Mouse (Mus musculus): ENCODE measurements around the gene Coq3. TPM values are rescaled to one million over a fixed set of nuclear protein-coding genes. Genes with fewer than 3 reads are reported as not detected.

The Coq3 gene
- polyA plus RNA-seq, 3 experiments from 2014 or later = 13.4 to 14.4 (median 13.5) TPM

Other genes with a start within 250 kb of the Coq3 start
- not detected for gene Prdm13, start 193.7 kb upstream of the Coq3 start, polyA plus RNA-seq (2017; shearing (Covaris generic))
- 10 to 100 TPM; 31.1 to 65.5 (median 40.1) TPM for gene Ccnc, start 152.0 kb upstream of the Coq3 start, polyA plus RNA-seq (2017; shearing (Covaris generic))
- gene Usp45, start 112.5 kb upstream of the Coq3 start, polyA plus RNA-seq (2017; shearing (Covaris generic)) = 10 to 100 TPM; 18.8 to 21.5 (median 21.1) TPM
- 10 to 100 TPM; 22.5 to 49.5 (median 27.5) TPM for gene Tstd3, start 112.5 kb upstream of the Coq3 start, polyA plus RNA-seq (2017; shearing (Covaris generic))
- gene Pnisr, start 32.1 kb upstream of the Coq3 start, polyA plus RNA-seq (2017; shearing (Covaris generic)) = 100 to 1,000 TPM; 150 to 277 (median 265) TPM
- under 1 TPM in 2 of 3 experiments, not detected in 1; 0.15 to 0.20 TPM for gene Faxc, start 51.7 kb downstream of the Coq3 start, polyA plus RNA-seq (2017; shearing (Covaris generic))

All from inflammation-experienced regulatory T-cells, adult 6 months (primary cell).